Mouse (Mus musculus) urinary bladder, adult 18-20 months (tissue): Measurements from ENCODE around the gene Matn4.

Experiments
- DNase-seq, 2 experiments: peaks; one replicate each; pipeline ENCODE4 v3.0.0; 2022; ENCODE audit warnings: low spot score in 2 of 2, mixed read lengths in 2 of 2

Matn4 gene

DNA sequence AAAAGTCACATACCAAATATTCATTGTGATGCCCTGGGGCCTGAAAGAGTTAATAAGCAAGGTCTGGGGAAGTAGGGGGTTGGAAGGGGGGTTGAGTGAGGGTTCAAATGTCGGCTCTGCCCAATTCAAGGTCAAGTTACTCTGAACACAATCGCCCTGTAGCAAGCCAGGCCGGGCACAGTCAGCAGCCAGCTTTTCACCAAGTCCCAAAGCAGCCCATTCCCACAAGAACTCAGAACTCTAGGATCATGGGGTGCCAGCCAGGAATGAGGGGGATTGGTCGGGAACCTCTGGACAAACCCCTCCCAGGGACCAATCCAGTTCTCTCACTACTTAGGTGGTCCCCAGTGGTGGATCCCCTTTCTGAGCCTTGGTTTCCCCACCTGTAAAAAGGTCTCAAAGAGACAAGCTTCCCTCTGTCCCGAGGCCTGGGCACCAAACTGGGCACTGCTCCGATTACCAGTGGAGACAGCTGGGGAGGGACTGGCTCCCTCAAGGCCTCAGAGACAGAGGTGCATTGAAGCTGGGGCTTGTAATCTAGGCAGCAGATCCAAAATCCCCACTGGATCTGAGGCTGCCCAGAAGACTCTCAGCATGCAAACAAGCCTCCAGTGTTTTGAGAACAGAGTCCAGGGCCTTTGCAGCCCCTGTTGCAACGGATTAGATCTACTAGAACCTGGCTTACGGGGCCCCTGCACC, 31.4 kb upstream of the Matn4 start:
- no peak for DNase-seq

DNA sequence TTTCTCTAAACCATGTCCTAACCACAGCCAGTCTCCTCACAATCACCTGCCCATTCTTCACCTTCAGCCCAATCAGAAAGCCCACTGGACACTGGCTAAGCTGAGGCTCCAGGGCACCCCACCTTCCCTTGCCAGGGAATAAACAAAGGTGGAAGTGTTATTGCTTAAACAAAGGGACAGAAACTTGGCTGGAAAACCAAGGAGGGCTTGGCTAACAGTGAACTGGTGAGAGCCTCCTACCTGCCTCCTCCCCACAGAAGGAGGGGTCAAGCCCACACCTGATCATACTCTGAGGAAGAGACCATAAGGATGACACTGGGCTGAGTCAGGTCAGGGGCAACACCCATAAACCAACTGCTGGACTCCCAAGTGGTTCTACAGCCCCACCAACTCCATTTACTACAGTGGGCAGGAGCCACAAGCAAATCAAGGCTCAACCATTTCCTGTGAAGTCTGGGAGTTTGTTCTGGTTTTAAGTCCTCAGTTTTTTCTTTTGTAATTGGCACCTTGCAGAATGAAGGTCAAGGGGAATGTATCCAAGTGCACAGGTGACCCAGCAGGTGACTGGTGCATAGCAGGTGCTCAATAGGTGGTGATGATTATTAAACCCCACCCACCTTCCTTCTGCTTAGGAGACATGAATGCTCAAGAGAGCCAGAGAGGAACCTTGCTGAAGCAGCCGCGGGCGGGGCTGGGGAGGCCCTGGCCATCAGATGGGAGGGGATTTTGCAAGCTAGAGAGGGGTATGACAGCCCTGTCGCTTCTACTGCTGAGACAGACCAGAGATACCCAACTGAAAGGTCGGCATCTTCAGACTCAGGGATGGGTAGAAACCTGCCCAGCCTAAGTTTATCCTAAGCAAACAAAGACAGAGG, 30.5 kb upstream of the Matn4 start:
- no peak for DNase-seq

DNA sequence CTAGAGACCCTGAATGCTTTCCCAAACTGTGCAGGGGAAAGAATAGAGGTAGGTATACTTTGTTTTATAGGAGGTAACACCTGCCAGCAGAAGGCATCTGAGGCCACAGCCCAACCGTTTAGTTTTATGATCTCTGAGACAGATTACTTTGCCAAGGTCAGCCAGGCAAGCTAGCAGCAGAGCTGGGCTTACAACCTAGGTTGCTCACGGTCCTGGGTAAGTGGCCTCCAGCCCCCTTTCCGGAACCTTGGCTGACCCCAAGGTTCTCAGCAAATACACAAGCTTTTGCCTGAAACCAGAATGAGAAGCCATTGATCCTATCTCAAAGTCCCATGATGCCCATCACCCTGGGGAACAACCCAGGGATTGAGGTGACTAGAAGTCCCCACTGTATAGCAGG, 29.7 kb upstream of the Matn4 start:
- no peak for DNase-seq

DNA sequence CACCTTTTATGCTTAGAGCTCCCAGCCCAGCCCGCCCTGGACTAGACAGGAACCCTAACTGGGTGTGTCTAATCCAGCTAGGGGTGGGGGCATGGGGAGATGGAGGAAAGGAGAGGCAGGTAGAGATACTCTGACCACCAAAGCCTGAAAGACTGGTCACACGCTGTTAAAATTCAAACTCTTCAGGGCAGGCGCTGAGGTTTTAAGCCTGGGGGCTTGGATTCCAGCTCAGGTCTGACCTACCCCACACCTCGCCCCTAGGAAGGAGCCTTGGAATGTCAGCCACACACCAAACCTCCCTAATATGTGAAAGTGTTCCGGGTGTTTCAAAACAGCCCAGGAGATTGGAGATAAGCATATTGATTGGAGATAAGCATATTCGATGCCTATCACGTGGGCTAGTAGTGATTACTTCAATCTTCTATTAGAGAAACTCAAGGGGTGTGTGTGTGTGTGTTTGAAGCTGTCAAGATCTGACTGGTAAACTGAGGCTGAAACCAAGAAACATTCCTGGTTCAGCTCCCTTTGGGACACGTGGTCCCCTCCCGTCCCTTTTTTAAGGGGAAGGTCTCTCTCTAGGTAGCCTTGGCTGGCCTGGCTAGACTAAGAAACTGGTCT, 28.4 kb upstream of the Matn4 start:
- DNase-seq: no peak

DNA sequence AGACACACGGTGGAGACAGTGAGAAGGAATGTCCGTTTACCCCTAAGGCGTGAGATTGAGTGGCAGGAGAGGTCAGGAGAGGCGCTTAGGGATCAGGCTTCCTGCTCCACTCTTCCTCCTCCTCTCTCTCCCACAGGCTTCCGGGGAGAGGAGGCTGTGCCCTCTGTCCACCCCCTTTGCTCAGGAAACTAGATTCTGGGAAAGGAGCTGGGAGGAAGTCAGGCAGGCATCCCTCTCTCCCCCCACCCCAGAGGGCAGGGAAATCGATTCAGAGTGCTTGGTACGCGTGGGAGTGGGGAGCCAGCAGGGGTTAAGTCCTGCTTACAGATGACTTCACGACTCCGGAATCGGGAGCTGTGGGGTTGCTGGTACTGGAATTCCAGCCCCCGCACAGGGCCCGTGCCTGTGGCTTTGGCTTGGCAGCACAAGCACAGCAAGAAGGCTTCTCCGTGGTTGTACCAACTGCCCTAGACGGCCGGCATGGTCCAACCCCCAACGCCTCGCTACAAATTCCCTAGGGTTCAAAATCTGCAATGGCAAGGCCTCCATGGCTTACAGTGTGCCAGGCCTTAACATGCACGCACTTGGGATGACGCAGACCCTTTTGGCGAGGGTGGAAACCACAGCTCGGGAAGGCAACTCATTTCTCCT, 27.7 kb upstream of the Matn4 start:
- peak in 1 of 2 experiments; percentile 55 for DNase-seq

GRCm38 (mm10) chr2:164431676-164432465, 26.9 kb upstream of the Matn4 start:
- peak in 1 of 2 experiments; percentile 80 for DNase-seq

DNA sequence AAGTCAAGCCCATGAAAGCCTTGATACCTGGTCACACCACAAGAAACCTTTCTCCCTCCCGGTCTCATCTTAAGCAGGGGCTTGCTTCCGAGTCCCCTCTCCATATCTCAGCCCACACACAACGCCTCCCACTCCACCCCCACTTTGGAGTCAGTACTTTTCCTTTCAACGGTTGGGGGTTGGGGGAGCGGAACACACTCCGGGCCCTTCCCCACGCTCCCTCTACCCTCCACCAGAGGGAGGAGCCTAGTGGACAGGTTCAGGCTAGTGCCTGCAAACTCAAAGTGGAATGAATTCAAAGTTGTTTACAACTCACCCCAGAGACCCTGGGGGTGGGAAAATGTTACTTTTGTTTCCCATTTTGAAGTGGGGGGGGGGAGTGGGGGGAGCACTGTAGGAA, 25.7 kb upstream of the Matn4 start:
- no peak for DNase-seq

DNA sequence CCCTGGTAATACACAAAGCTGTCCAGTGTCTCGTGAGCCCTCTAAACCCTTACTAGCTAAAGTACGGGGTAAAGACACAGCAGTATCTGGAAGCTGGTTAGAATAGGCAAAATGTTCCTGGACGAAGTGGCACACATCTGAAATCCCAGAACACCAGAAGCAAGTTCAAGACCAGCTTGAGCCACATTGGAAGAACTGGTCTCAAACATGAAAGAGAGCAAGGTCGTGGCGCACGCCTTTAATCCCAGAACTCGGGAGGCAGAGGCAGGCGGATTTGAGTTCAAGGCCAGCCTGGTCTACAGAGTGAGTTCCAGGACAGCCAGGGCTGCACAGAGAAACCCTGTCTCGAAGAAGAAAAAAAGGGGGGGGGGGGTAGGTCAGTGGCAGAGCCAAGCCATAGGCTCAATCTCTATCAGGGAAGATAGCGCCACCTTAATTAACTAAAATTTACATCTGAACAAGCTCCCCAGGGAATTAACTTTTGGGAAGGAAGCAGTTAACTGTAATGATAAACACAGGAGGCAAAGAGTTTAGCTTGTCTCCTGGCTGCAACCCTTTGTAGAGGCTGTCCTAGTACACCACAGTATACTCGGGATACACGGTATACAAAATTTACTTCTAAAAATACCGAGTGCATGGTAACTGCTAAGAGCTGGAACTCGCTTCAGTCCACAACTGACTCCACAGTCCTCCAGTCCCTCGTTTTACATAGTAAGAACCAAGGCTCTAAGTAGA, 25.1 kb upstream of the Matn4 start:
- DNase-seq: no peak

DNA sequence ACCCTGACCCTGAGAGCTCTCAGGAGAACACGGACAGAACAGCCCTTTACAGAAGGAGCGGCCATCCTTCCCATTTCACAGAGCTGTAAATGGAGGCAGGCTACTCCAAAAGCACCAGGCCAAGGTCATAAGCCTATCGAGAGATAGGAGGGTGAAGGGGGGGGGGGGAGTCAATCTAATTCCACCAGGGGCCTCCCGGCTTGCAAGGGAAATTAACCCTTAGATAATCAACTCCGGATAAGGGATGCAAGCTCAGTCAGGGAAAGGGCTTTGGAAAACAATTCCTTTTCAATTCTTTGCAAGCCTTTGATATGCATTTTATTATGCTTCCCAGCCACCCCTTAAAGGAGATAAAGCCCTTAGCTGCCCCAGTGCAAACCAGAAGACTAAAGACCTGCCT, 23.5 kb upstream of the Matn4 start:
- DNase-seq: no peak

DNA sequence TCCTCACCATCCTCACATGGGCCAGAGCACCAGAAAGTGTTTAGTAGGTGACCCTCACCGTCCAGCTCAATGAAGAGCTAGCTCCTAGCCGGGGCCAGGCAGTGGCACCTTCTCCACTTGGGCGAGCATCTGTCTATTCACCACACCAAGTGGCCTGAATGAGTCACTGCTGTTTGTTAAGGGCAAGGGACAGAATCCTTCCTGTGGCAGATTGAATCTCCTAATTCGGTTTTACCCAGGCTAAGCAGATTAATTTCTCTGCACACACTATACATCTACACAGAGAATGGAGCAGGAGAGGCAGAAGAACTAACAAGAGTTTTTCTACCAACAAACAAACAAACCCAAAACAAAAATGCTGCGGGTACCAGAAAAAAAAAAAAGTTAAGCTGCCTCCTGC, 22.0 kb upstream of the Matn4 start:
- DNase-seq: no peak

- no peak for DNase-seq
Measured at GRCm38 (mm10) chr2:164426121-164426520, 21.2 kb upstream of the Matn4 start.

GRCm38 (mm10) chr2:164425401-164425800, 20.4 kb upstream of the Matn4 start:
- no peak for DNase-seq

GRCm38 (mm10) chr2:164424406-164424805, 19.4 kb upstream of the Matn4 start:
- DNase-seq: no peak

DNA sequence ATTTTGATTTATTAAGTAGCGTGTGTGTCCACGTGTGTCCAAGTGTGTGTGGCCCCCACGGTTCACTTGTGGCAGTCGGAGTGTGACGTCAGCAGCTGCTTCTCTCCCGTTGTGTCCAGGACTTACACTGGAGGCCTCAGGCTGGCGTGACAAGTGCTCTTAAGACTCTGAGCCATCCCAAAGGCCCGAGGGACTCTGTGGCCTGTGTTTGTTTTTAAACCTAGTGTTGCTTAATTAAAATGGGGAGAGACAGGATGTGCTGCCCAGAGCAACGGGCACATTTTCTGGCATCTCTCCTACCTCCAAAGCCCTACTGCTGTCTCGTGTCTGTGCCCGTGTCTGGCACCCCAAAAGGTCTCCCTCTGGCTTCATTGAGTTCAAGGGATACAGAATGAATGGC, 18.5 kb upstream of the Matn4 start:
- no peak for DNase-seq

DNA sequence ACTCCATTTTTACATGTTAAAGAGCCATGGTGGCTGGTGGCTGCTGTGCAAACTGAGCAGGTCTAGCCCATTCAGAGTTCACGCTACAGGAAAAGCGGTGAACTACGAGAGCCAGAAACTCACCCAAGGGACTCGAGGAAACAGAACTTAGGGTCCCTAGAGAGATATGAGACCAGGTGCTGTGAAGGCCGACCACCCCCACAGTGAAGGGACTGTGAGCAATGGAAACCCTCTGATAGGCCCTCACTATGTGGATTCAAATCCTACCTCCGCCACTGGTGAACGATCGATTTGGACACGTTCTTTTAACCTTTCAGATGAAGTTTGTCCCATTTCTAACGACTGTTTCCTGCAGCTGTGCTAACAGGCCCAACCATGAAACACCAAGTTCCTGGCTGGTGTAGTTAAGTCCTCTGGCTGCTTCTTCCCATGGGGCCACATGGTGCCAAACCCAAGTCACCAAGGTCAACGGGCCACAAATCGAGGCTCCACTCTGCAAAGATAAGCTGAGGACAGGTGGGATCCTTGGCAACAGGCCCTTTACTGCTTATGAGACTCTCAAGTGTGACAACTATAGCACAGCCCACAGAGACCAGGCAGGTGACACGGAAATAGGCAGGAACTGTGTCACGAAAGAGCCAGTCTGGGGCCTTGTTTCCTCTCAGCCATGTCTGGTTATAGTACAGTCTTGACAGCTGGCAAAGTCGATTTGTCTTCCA, 17.9 kb upstream of the Matn4 start:
- no peak for DNase-seq

DNA sequence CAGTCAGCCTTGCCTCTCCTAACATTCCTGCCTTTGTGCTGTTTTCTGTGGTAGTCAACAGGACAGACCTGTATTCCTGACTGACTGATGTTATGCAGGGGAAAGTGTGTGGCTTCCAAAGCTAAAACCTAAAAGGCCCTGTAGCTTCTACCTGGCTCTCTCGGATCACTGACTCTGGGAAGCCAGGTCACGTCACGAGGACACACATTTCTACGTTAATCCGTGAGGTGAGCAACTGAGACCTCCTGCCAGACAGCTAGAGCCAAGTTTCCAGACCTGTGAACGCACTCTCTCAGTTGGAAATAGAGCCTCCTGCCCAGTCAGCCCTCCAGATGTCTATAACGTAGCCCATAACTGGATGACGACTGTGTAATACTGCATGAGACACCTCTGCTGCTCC, 17.0 kb upstream of the Matn4 start:
- no peak for DNase-seq

- no peak for DNase-seq
Measured at GRCm38 (mm10) chr2:164421306-164421705, 16.3 kb upstream of the Matn4 start.

GRCm38 (mm10) chr2:164419489-164419888, 14.5 kb upstream of the Matn4 start:
- DNase-seq: no peak

DNA sequence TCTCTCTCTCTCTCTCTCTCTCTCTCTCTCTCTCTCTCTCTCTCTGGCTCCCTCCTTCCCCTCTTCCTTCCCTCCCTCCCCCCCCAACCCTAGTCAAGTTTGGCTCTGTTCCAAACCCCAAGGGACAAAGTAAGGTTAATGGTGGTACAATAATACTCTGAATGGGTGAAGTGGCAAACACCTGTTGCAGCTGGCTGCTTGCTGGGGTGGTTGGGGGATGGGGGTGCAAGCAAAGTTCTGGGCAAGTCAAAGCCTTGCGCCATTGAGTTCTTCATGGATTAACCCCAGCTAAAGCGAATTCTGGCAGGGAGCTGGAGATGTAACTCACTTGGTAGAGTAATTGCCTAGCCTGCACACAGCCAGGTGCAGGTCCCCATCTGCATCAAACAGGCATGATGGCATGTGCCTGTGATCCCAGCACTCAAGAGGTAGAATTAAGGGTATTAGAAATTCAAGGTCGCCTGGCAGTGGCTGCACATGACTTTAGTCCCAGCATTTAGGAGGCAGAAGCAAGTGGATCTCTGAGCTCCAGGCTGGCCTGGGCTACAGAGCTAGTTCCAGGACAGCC, 13.4 kb upstream of the Matn4 start:
- DNase-seq: no peak

GRCm38 (mm10) chr2:164417198-164417597, 12.2 kb upstream of the Matn4 start:
- no peak for DNase-seq
